Mouse (Mus musculus) liver, adult (tissue): ENCODE results near the gene Ror2.

Source experiments
- GATA4 ChIP-seq: IDR thresholded peaks from 2 replicates; pipeline ENCODE4 v1.6.1; 2014; ENCODE audit warnings: mild to moderate bottlenecking, low read length; ENCODE audit not compliant: insufficient replicate concordance

Gene Ror2

GRCm38 (mm10) chr13:53284740-53285191, 1.2 kb downstream of the Ror2 start:
- no peak for TF ChIP-seq GATA4

DNA sequence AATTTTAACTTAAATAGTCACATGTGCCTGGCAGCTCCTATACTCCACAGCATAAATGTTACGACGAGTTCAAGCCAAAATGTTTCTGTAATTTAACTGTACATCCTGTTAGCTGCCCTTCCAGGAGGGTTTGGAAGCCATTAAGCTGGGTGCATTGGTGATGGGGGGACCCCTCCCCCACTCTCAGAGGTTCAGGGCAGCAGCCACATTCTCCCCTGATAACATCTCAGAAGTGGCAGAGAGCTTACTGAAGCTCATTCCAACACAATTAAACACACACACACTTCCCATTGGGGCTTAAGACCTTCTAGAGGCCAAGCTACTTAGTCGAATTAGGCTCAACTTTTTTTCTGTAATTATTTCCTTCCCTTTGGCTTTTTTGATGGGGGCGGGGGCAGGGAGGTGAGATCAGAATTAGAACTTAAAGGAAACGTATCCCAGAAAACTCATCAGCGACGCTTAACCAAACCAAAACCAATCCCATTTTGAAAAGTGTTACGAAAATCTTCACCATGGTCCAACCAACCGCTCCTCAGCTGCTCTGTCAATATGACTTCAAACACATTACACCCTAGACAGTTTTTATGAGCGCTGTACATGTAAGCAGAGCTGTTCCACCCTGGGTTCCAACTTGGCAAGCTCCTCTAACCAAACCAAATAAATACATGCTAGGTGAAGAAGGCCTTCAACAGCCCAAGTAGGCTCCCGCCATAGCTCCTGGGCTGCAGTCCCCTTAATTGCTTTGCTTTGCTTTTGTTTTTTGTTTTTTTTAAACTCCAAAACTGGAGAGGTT, 4.1 kb downstream of the Ror2 start:
- no peak for TF ChIP-seq GATA4

GRCm38 (mm10) chr13:53278908-53279307, 7.0 kb downstream of the Ror2 start:
- no peak for TF ChIP-seq GATA4

DNA sequence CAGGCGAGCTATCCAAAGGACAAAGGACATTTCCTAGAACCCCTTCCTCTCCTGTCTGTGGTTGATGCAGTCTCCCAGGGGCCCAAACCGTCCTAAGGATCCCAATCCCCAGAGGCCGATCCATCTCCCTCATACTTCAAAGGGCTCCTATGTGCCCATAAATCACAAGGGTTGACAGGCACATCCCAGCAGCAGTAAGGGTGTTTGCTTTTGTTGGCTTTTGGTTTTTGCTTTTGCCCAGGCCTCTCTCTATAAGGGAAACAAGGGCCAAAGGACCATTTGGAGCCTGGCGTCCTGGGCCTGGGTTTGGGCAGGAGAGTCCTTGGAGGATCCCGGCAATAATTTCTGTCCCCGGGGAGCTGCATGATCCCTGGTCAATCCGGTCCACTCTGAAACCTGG, 9.5 kb downstream of the Ror2 start:
- TF ChIP-seq GATA4, result no peak

DNA sequence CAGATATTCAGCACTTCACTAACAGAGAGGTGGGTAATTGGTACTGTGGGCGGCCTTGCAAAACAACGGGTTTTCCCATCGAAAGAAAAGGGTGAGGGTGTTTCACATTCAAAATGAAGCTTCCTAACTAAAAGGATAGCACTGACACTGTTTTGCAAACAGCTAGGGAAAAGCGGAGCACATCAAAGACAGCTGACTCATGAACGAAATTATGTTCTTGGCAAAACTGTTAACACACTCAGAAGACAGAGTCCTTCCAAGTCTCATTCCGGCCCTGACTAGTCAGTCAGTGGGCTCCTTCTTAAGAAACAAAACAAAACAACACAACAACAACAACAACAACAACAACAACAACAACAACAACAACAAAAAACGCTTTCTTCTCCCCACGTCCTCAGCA, 10.1 kb downstream of the Ror2 start:
- TF ChIP-seq GATA4, result no peak

DNA sequence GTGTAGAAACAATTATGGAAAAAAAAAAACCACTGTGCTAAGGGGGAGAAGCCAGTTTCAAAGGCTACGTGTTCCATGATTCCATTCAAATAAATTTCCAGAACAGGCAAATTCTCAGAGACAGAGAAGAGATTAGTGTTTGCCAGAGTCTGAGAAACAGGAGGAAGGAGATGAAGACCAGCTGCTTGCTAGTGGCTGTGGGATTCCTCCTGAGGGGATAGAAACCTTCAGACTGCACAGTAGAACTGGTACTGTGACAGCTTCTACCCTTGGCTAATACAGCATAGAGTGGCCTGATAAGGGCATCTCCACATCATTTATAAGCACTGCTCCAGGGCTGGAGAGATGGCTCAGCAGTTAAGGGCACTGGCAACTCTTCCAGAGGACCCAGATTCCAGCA, 11.2 kb downstream of the Ror2 start:
- no peak for TF ChIP-seq GATA4

DNA sequence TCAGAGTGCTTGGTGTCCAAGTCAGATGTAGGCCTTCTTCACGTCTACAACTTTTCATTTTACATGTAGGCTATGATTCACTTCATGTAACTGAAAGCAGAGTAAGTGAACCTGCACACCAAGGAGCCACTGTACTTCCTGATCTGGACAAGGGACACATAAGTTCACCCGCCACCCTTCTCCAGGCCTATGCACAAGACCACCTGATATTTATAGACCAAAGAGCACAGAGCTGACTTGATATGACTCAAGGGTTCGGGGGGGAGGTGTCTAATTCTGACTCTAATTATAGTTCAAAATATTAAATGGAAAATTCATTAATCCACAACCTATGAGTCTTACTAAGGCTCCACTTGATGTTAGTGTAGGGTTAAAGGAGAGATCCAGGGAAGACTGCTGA, 14.3 kb downstream of the Ror2 start:
- TF ChIP-seq GATA4, result no peak

DNA sequence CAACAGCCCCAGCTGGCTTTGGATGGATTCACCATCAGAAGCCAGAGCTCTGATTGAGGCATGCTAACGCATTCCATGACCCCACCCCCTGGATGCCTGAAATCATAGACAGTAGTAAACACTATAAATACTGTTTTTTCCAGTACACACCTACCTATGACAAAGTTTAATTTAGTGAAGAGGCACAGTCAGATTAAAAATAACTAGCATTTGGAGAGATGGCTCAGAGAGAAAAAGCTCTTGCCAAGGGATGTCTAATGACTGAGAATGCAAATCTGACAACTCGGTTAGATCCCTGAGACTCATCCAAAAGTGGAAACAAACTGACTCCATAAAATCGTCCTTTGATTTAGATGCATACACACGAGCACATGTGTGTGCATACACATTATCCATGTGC, 15.4 kb downstream of the Ror2 start:
- no peak for TF ChIP-seq GATA4

DNA sequence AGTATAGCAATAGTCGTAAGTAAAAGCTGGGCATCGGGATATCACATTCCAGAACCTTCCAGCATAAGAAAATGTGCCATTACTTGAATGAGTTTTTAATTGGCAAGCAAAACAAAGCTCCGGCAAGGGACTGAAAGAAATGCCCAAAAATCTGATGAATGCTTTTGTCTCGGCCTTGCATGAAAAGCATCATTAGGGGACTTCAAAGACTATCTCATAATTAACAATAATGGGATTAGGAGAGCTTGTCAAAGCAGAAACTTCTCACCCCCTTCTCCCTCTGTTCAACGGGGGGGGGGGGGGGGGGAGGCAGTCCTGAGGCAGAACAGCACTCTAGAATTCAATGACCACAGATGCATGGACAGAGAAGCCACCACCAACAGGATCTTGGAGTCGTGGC, 17.4 kb downstream of the Ror2 start:
- TF ChIP-seq GATA4, result no peak

DNA sequence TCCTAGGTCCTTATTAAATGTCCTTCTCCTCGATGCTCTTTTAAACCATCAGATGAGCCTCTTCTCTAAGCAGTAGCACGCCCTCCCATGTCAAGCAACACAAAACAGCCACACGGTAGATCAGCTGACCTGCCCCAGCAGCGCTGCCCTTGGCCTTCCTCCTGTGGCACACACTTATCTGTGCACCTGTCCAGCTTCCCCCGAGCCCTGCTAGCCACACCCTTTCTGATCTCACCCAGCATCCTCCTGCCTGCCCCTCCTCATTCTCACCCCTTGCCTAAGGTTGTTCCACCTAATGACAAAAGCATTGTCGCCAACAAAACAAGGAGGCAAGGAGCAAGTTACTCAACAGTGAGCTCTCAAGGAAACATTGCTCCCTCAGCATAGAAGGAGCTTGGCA, 18.1 kb downstream of the Ror2 start:
- no peak for TF ChIP-seq GATA4

GRCm38 (mm10) chr13:53267155-53267554, 18.8 kb downstream of the Ror2 start:
- no peak for TF ChIP-seq GATA4

GRCm38 (mm10) chr13:53266543-53266951, 19.4 kb downstream of the Ror2 start:
- TF ChIP-seq GATA4, result no peak

DNA sequence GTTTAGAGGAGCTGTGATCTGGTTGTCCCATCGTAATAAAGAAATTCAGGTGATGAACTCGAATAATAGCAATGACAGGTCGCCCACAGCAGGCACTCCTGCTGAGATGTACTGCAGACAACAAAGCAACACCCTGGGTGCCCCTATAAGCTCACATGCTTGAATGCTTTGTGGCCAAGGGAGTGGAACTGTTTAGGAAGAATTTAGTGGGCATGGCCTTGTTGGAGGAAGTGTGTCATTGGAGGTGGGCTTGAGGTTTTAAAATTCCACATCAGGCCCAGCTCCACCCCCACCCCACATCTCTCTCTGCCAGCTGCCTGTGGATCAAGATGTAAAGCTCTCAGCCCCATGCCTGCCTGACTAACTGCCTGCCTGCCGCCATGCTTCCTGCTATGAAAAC, 21.0 kb downstream of the Ror2 start:
- no peak for TF ChIP-seq GATA4

- TF ChIP-seq GATA4, result no peak
Measured at GRCm38 (mm10) chr13:53262509-53263250, 23.2 kb downstream of the Ror2 start.

DNA sequence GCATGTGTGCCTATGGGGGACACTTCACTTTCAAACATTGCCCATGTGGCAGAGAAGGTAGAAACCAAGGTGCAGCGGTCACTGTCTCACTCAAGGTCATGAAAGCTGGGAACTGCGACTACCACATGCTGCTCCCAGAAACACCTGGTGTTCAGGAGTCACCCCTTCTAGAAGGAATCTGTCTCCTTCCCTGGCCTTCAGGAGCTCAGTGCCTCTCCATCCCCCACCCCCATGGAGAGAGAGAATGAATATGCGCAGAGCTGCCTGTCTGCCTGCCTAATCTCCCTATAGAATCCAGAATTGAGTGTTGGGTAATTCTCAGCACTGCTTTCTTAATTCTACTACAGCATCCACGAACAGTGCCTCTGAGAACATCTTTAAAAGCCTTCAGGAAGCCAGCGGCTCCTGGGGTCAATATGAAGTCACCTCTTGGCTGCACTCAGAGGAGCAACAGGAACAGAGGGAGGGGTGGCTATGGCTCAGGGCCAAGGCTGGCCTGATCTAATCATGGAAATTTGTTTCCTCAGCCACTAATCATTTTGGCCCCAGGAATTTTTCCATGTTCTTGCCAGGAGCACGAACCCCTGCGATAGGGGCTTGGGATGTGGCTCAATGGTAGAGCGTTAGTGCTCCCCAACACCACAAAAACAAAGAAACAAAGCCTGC, 24.7 kb downstream of the Ror2 start:
- TF ChIP-seq GATA4, result no peak

- TF ChIP-seq GATA4, result no peak
Measured at GRCm38 (mm10) chr13:53258943-53259342, 27.0 kb downstream of the Ror2 start.
